19 mouse cellular contexts compared by ENCODE assay signal in the genomic region with DNA sequence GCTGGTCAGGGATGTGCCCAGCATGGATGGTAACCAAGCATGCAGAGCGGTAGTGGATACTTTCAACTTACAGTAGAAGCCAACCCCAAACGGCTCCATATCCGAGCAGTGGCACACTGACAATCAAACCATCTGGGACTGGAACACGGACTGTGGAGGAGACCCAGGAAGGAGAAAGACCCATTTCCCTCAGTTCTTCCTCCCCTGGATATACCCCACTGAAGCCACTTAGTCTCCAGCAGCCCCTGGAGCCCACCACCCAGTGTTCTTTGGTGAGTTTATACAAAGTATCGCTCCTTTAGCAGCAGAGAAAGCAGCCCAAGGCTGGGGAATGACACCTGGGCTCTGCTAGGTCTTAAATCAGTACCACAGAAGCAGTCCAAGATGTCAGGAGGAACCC.
"Had no signal": no experiment of that assay in that cellular context is flagged by ENCODE, and none has a peak within 500 bp of the region (broad histone marks: within the 10 kb centered on the region; RNA-seq: fewer than 3 reads in every experiment).

No protein-coding gene starts in this region.

- H3K27me3 ChIP-seq: embryonic facial prominence, embryonic 12.5 days; embryonic facial prominence, embryonic 13.5 days; embryonic facial prominence, embryonic 15.5 days; forebrain, embryonic 12.5 days; forebrain, embryonic 13.5 days; forebrain, embryonic 15.5 days had no signal

- H3K4me3 ChIP-seq: embryonic facial prominence, embryonic 10.5 days; embryonic facial prominence, embryonic 12.5 days; embryonic facial prominence, embryonic 13.5 days; embryonic facial prominence, embryonic 15.5 days; erythroblast, embryonic 14.5 days; forebrain, embryonic 10.5 days; forebrain, embryonic 12.5 days; forebrain, embryonic 13.5 days; forebrain, embryonic 15.5 days; gastrocnemius, adult 2 months; heart, adult 2 months had no signal

- H3K9me3 ChIP-seq: embryonic facial prominence, embryonic 10.5 days; embryonic facial prominence, embryonic 12.5 days; embryonic facial prominence, embryonic 13.5 days; embryonic facial prominence, embryonic 15.5 days; forebrain, embryonic 10.5 days; forebrain, embryonic 12.5 days; forebrain, embryonic 13.5 days; forebrain, embryonic 15.5 days had no signal

- H3K36me3 ChIP-seq: embryonic facial prominence, embryonic 10.5 days; embryonic facial prominence, embryonic 12.5 days; embryonic facial prominence, embryonic 13.5 days; embryonic facial prominence, embryonic 15.5 days; forebrain, embryonic 10.5 days; forebrain, embryonic 12.5 days; forebrain, embryonic 15.5 days had no signal

- DNase-seq: cerebellum, postnatal 36 days; embryo, embryonic 11 days; forebrain, postnatal 0 days; gastrocnemius, adult 2 months; gastrocnemius, postnatal 10 days; gastrocnemius, postnatal 14 days; gastrocnemius, postnatal 25 days; gastrocnemius, postnatal 36 days; heart, adult 18-20 months; heart, adult 2 months had no signal

- H3K27ac ChIP-seq: embryonic facial prominence, embryonic 10.5 days; embryonic facial prominence, embryonic 12.5 days; embryonic facial prominence, embryonic 13.5 days; embryonic facial prominence, embryonic 15.5 days; forebrain, embryonic 10.5 days; forebrain, embryonic 12.5 days; forebrain, embryonic 13.5 days; forebrain, embryonic 15.5 days; gastrocnemius, adult 2 months; heart, adult 2 months had no signal
